Mouse (Mus musculus): ENCODE data around the gene Rhoc. TPM values are rescaled to one million over a fixed set of nuclear protein-coding genes. Genes with fewer than 3 reads are reported as not detected.
"Not testable (repeated sequence)": the region's sequence is repeated elsewhere in the genome, so short reads cannot be mapped to it uniquely, and the experiment has no call there.

Rhoc gene
- polyA plus RNA-seq, 1 experiment from 2014 or later: 196 TPM

GRCm38 (mm10) chr3:104796430-104797082 lies 8.4 kb downstream of the Rhoc start:
- no peak for ATAC-seq (ENCODE audit: low FRiP score, low read depth)
- Histone ChIP-seq H3K4me2 (replicated peaks) (no peak overlapping the region), H3K4me1 (peaks cover 50% of the 10 kb centered on the region), H3K9ac (no peak overlapping the region), H3K27me3 (no peaks in the 10 kb centered on the region), H3K27ac (no peak overlapping the region), H3K4me3 (no peak overlapping the region), H3K9me3 (no peaks in the 10 kb centered on the region), H3K36me3 (peaks cover 92% of the 10 kb centered on the region)
- 77% methylated on average over 15 of the region's 15 CpGs for WGBS

- Histone ChIP-seq H3K4me3 (no peak overlapping the region), H3K4me2 (replicated peaks) (no peak overlapping the region), H3K9ac (no peak overlapping the region), H3K27me3 (no peaks in the 10 kb centered on the region), H3K9me3 (no peaks in the 10 kb centered on the region), H3K36me3 (peaks cover 88% of the 10 kb centered on the region), H3K27ac (no peak overlapping the region), H3K4me1 (peaks cover 9% of the 10 kb centered on the region)
- whole genome bisulfite sequencing: 93% methylated on average over 11 of the region's 11 CpGs
- ATAC-seq (ENCODE audit: low FRiP score, low read depth): no peak
Measured at GRCm38 (mm10) chr3:104800681-104801080, 12.5 kb downstream of the Rhoc start.

- no peak for ATAC-seq (ENCODE audit: low FRiP score, low read depth)
- no peak overlapping the region for H3K4me3 ChIP-seq
- no peak overlapping the region for H3K9ac ChIP-seq
- peaks cover 82% of the 10 kb centered on the region for H3K36me3 ChIP-seq
- H3K9me3 ChIP-seq: no peaks in the 10 kb centered on the region
- H3K27ac ChIP-seq: no peak overlapping the region
- H3K4me1 ChIP-seq: peaks cover 1% of the 10 kb centered on the region
- 95% methylated on average over 6 of the region's 6 CpGs for WGBS
- no peaks in the 10 kb centered on the region for H3K27me3 ChIP-seq
- no peak overlapping the region for H3K4me2 ChIP-seq (replicated peaks)
Measured at GRCm38 (mm10) chr3:104801481-104801880, 13.3 kb downstream of the Rhoc start.

GRCm38 (mm10) chr3:104804312-104804711 lies 16.1 kb downstream of the Rhoc start:
- WGBS: 93% methylated on average over 10 of the region's 10 CpGs
- H3K4me1 ChIP-seq: no peaks in the 10 kb centered on the region
- H3K9me3 ChIP-seq: no peaks in the 10 kb centered on the region
- no peak for ATAC-seq (ENCODE audit: low FRiP score, low read depth)
- H3K4me2 ChIP-seq (replicated peaks): no peak overlapping the region
- H3K27me3 ChIP-seq: no peaks in the 10 kb centered on the region
- H3K4me3 ChIP-seq: no peak overlapping the region
- H3K27ac ChIP-seq: no peak overlapping the region
- H3K36me3 ChIP-seq: peaks cover 65% of the 10 kb centered on the region
- H3K9ac ChIP-seq: no peak overlapping the region

- Histone ChIP-seq H3K9me3 (no peaks in the 10 kb centered on the region), H3K27me3 (no peaks in the 10 kb centered on the region), H3K4me3 (no peak overlapping the region), H3K9ac (no peak overlapping the region), H3K4me1 (no peaks in the 10 kb centered on the region), H3K36me3 (peaks cover 52% of the 10 kb centered on the region), H3K27ac (no peak overlapping the region), H3K4me2 (replicated peaks) (no peak overlapping the region)
- no peak for ATAC-seq (ENCODE audit: low FRiP score, low read depth)
- 82% methylated on average over 9 of the region's 9 CpGs for WGBS
Measured at GRCm38 (mm10) chr3:104805539-104805938, 17.4 kb downstream of the Rhoc start.

GRCm38 (mm10) chr3:104811752-104812151 lies 23.6 kb downstream of the Rhoc start:
- Histone ChIP-seq H3K27me3 (no peaks in the 10 kb centered on the region), H3K9ac (no peak overlapping the region), H3K9me3 (no peaks in the 10 kb centered on the region), H3K4me1 (peaks cover 12% of the 10 kb centered on the region), H3K4me3 (no peak overlapping the region), H3K4me2 (replicated peaks) (no peak overlapping the region), H3K27ac (no peak overlapping the region), H3K36me3 (peaks cover 13% of the 10 kb centered on the region)
- 26% methylated on average over 3 of the region's 3 CpGs for WGBS
- ATAC-seq (ENCODE audit: low FRiP score, low read depth): no peak

- Histone ChIP-seq H3K9ac (no peak overlapping the region), H3K4me1 (peaks cover 17% of the 10 kb centered on the region), H3K27ac (no peak overlapping the region), H3K36me3 (peaks cover 10% of the 10 kb centered on the region; the same call in 1 of the 2 replicates), H3K4me2 (replicated peaks) (no peak overlapping the region), H3K9me3 (no peaks in the 10 kb centered on the region), H3K4me3 (no peak overlapping the region), H3K27me3 (no peaks in the 10 kb centered on the region)
- ATAC-seq (ENCODE audit: low FRiP score, low read depth): no peak
- WGBS: 89% methylated on average over 4 of the region's 4 CpGs
Measured at GRCm38 (mm10) chr3:104812254-104812653, 24.1 kb downstream of the Rhoc start.

- not testable (repeated sequence) for H3K4me2 ChIP-seq (replicated peaks); H3K27me3 ChIP-seq; H3K9me3 ChIP-seq; H3K9ac ChIP-seq; H3K36me3 ChIP-seq; H3K4me3 ChIP-seq; ATAC-seq (ENCODE audit: low FRiP score, low read depth); H3K27ac ChIP-seq
- 91% methylated on average over 7 of the region's 7 CpGs for WGBS
- H3K4me1 ChIP-seq: peaks cover 17% of the 10 kb centered on the region
Measured at GRCm38 (mm10) chr3:104813227-104813626, 25.1 kb downstream of the Rhoc start.

GRCm38 (mm10) chr3:104814746-104815145 lies 26.6 kb downstream of the Rhoc start:
- Histone ChIP-seq H3K9me3 (no peaks in the 10 kb centered on the region), H3K4me3 (no peak overlapping the region), H3K4me1 (peaks cover 28% of the 10 kb centered on the region), H3K27me3 (no peaks in the 10 kb centered on the region), H3K27ac (no peak overlapping the region), H3K4me2 (replicated peaks) (no peak overlapping the region), H3K9ac (no peak overlapping the region), H3K36me3 (peaks cover 10% of the 10 kb centered on the region; the same call in 1 of the 2 replicates)
- 100% methylated on average over 1 of the region's 1 CpGs for WGBS
- ATAC-seq (ENCODE audit: low FRiP score, low read depth): no peak

GRCm38 (mm10) chr3:104815346-104815745 lies 27.2 kb downstream of the Rhoc start:
- H3K4me2 ChIP-seq (replicated peaks): no peak overlapping the region; the same call in 1 of the 2 replicates
- no peak for ATAC-seq (ENCODE audit: low FRiP score, low read depth)

GRCm38 (mm10) chr3:104816130-104816529 lies 28.0 kb downstream of the Rhoc start:
- Histone ChIP-seq H3K9ac (no peak overlapping the region), H3K4me2 (replicated peaks) (peak overlapping the region; percentile 79), H3K4me3 (no peak overlapping the region), H3K27me3 (no peaks in the 10 kb centered on the region), H3K36me3 (peaks cover 18% of the 10 kb centered on the region; the same call in 1 of the 2 replicates), H3K4me1 (peaks cover 28% of the 10 kb centered on the region), H3K9me3 (no peaks in the 10 kb centered on the region), H3K27ac (no peak overlapping the region)
- 92% methylated on average over 7 of the region's 7 CpGs for WGBS
- no peak for ATAC-seq (ENCODE audit: low FRiP score, low read depth)

More at GRCm38 (mm10) chr3:104815346-104815745, 27.2 kb downstream of the Rhoc start:
- no peak overlapping the region for H3K9ac ChIP-seq
- no peak overlapping the region for H3K27ac ChIP-seq
- H3K4me3 ChIP-seq: no peak overlapping the region
- H3K9me3 ChIP-seq: no peaks in the 10 kb centered on the region
- 80% methylated on average over 2 of the region's 2 CpGs for WGBS
- peaks cover 28% of the 10 kb centered on the region for H3K4me1 ChIP-seq
- peaks cover 10% of the 10 kb centered on the region; the same call in 1 of the 2 replicates for H3K36me3 ChIP-seq
- H3K27me3 ChIP-seq: no peaks in the 10 kb centered on the region

- Histone ChIP-seq H3K27me3 (no peaks in the 10 kb centered on the region), H3K9ac (peak overlapping the region; percentile 97), H3K27ac (peak overlapping the region; percentile 97), H3K4me2 (replicated peaks) (peak overlapping the region; percentile 79), H3K4me1 (peaks cover 28% of the 10 kb centered on the region), H3K9me3 (no peaks in the 10 kb centered on the region), H3K36me3 (peaks cover 26% of the 10 kb centered on the region), H3K4me3 (peak overlapping the region; percentile 91)
- peak; percentile 70 for ATAC-seq (ENCODE audit: low FRiP score, low read depth)
- WGBS: under 1% methylated on average over 46 of the region's 46 CpGs
Measured at GRCm38 (mm10) chr3:104817481-104817990, 29.4 kb downstream of the Rhoc start.
